Mouse (Mus musculus): ENCODE results near the gene Zfp697. TPM values are rescaled to one million over a fixed set of nuclear protein-coding genes. Genes with fewer than 3 reads are reported as not detected.

The Zfp697 gene
- polyA plus RNA-seq, 1 experiment from 2014 or later, result 5.8 TPM

DNA sequence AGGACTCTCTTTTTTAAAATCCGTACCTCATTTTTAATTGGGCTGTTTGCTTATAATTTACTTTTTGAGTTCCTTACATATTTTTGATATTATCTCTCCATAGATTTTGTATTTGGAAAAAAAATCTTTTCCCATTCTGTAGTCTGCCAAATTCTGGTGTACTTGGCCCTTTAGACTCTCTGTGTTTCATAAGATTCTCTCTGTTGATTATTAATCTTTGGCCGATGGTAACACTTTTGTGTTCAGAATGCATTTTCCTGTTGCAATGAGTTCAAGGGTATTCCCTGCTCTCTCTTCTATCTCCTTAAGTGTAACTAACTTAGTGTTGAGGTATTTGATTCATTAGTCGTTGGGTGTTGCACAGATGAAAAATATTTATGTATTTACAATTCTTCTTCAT, 374.6 kb downstream of the Zfp697 start:
- H3K4me1 ChIP-seq, result no peaks in the 10 kb centered on the region
- H3K4me2 ChIP-seq, result no peak overlapping the region
- no peaks in the 10 kb centered on the region for H3K27me3 ChIP-seq (replicated peaks)
- no peaks in the 10 kb centered on the region for H3K9me3 ChIP-seq
- no peaks in the 10 kb centered on the region for H3K36me3 ChIP-seq
- H3K27ac ChIP-seq, result no peak overlapping the region
- WGBS, result 84% methylated on average over 3 of the region's 3 CpGs
- no peak overlapping the region for H3K9ac ChIP-seq
- ATAC-seq (ENCODE audit: insufficient read depth, low FRiP score, low read depth), result no peak
- H3K4me3 ChIP-seq (replicated peaks), result no peak overlapping the region

- H3K4me2 ChIP-seq, result no peak overlapping the region
- no peak for ATAC-seq (ENCODE audit: insufficient read depth, low FRiP score, low read depth)
Observed at GRCm38 (mm10) chr3:98764155-98764554, 381.9 kb downstream of the Zfp697 start.

GRCm38 (mm10) chr3:98780921-98781320, 398.7 kb downstream of the Zfp697 start:
- no peaks in the 10 kb centered on the region for H3K9me3 ChIP-seq
- no peak overlapping the region for H3K27ac ChIP-seq
- no peak overlapping the region for H3K9ac ChIP-seq
- no peaks in the 10 kb centered on the region for H3K4me1 ChIP-seq
- H3K27me3 ChIP-seq (replicated peaks), result no peaks in the 10 kb centered on the region
- ATAC-seq (ENCODE audit: insufficient read depth, low FRiP score, low read depth), result no peak
- H3K4me3 ChIP-seq (replicated peaks), result no peak overlapping the region
- no peak overlapping the region for H3K4me2 ChIP-seq
- no peaks in the 10 kb centered on the region for H3K36me3 ChIP-seq

More at GRCm38 (mm10) chr3:98764155-98764554, 381.9 kb downstream of the Zfp697 start:
- H3K36me3 ChIP-seq, result no peaks in the 10 kb centered on the region
- no peak overlapping the region for H3K4me3 ChIP-seq (replicated peaks)
- no peak overlapping the region for H3K9ac ChIP-seq
- no peaks in the 10 kb centered on the region for H3K9me3 ChIP-seq
- no peak overlapping the region for H3K27ac ChIP-seq
- H3K4me1 ChIP-seq, result no peaks in the 10 kb centered on the region
- no peaks in the 10 kb centered on the region for H3K27me3 ChIP-seq (replicated peaks)

GRCm38 (mm10) chr3:98782181-98782868, 400.1 kb downstream of the Zfp697 start:
- Histone ChIP-seq H3K9ac (no peak overlapping the region), H3K4me1 (no peaks in the 10 kb centered on the region), H3K9me3 (no peaks in the 10 kb centered on the region), H3K4me2 (no peak overlapping the region), H3K27me3 (replicated peaks) (no peaks in the 10 kb centered on the region), H3K4me3 (replicated peaks) (no peak overlapping the region), H3K27ac (no peak overlapping the region), H3K36me3 (no peaks in the 10 kb centered on the region)
- no peak for ATAC-seq (ENCODE audit: insufficient read depth, low FRiP score, low read depth)

DNA sequence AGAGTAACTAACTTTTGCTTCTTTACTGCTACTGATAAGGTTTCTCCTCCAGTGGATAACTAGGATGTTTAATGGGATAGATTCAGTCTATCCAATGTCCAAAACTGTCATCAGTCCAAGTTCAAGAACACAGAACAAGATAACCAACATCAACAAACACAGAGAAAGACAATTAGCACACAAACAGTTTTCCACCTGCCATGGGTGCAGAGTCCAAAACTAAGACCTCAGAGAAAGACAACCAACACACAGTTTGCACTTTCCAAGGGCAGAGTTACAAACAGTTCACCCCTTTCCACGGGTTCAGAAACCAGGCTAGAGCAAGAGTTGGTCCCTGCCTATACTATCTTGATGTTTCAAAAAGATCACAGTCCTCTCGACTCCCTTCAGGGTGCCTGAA, 404.3 kb downstream of the Zfp697 start:
- H3K4me2 ChIP-seq, result no peak overlapping the region
- no peaks in the 10 kb centered on the region for H3K27me3 ChIP-seq (replicated peaks)
- no peak overlapping the region for H3K4me3 ChIP-seq (replicated peaks)
- 57% methylated on average over 2 of the region's 2 CpGs for WGBS
- H3K9me3 ChIP-seq, result no peaks in the 10 kb centered on the region
- ATAC-seq (ENCODE audit: insufficient read depth, low FRiP score, low read depth), result no peak
- no peak overlapping the region for H3K27ac ChIP-seq
- H3K36me3 ChIP-seq, result no peaks in the 10 kb centered on the region
- no peaks in the 10 kb centered on the region for H3K4me1 ChIP-seq
- no peak overlapping the region for H3K9ac ChIP-seq

Other genes starting within 250 kb of the Zfp697 start
- gene Adam30, start 221.8 kb upstream of the Zfp697 start, polyA plus RNA-seq (2015; fragmentation: Nextera tagmentation; extraction: Ambion mirVana), result not detected in 2 replicates
- 0.81 and 1.3 TPM in 2 replicates for gene Reg4, start 160.3 kb upstream of the Zfp697 start, polyA plus RNA-seq (2015; fragmentation: Nextera tagmentation; extraction: Ambion mirVana)
- gene Hmgcs2, start 102.0 kb upstream of the Zfp697 start, polyA plus RNA-seq (2015; fragmentation: Nextera tagmentation; extraction: Ambion mirVana), result 55.7 and 61.3 TPM in 2 replicates
- 272 and 344 TPM in 2 replicates for gene Phgdh, start 42.5 kb upstream of the Zfp697 start, polyA plus RNA-seq (2015; fragmentation: Nextera tagmentation; extraction: Ambion mirVana)
- gene Gm4450, start 74.7 kb downstream of the Zfp697 start, polyA plus RNA-seq (2015; fragmentation: Nextera tagmentation; extraction: Ambion mirVana), result not detected in 2 replicates
- not detected in 2 replicates for gene Hsd3b4, start 128.1 kb downstream of the Zfp697 start, polyA plus RNA-seq (2015; fragmentation: Nextera tagmentation; extraction: Ambion mirVana)
- not detected in 2 replicates for gene Gm10681, start 206.3 kb downstream of the Zfp697 start, polyA plus RNA-seq (2015; fragmentation: Nextera tagmentation; extraction: Ambion mirVana)
- gene Hsd3b5, start 247.8 kb downstream of the Zfp697 start, polyA plus RNA-seq (2015; fragmentation: Nextera tagmentation; extraction: Ambion mirVana), result not detected in 2 replicates

All from stomach, embryonic 15.5 days (tissue).